Mouse (Mus musculus) hematopoietic multipotent progenitor cell, adult 10-12 weeks (in vitro differentiated cells): ENCODE measurements around the gene Coro7. TPM values are rescaled to one million over a fixed set of nuclear protein-coding genes. Genes with fewer than 3 reads are reported as not detected.

Experiments used
- polyA plus RNA-seq: library from polyadenylated mRNA; stranded (reverse); fragments of >175 nt; gene quantifications from 2 replicates; pipeline ENCODE4 v1.2.3, GENCODE M21; 2012; ENCODE audit warnings: low replicate concordance

The Coro7 gene
- 333 and 524 TPM in 2 replicates for polyA plus RNA-seq

GRCm38 (mm10) chr16:4679121-4680018 is at the start of gene Coro7:
Coro7 (minus strand) TSS chr16:4679777.

DNA sequence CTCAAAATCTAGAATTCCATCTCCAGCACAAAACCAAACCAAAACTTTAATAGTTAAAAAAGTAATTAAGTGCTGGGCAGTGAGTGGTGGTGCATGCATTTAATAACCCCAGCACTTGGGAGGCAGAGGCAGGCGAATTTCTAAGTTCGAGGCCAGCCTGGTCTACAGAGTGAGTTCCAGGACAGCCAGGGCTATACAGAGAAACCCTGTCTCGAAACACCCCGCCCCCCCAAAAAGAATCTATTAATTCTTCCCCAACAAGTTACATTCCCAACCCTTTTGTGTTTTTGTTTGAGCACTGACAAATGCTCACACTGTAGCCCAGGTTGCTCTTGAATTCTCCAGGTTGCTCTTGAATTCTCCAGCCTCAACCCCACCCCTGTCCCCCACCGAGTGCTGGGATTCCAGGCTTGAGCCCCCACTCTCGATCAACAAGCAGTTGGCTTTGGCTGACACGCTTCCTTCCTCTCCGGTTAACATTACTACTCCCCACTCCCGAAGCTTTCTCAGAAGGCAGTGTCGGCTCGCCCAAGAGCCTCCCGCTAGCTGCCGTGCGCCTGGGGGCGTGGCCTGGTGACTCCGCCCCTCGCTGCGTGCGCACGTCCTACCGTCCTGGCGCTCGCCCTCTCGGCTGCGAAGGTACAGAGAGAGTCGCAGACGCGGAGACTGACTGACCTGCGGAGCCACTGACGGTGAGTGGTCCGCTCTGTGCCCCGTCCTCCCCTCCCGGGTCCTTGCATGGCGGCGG is 46.4 kb upstream of the Coro7 start, which contains the start of gene Hmox2:
Gene Hmox2 (plus strand): TSS at position 582 of the 748 bp plus-strand sequence.

DNA sequence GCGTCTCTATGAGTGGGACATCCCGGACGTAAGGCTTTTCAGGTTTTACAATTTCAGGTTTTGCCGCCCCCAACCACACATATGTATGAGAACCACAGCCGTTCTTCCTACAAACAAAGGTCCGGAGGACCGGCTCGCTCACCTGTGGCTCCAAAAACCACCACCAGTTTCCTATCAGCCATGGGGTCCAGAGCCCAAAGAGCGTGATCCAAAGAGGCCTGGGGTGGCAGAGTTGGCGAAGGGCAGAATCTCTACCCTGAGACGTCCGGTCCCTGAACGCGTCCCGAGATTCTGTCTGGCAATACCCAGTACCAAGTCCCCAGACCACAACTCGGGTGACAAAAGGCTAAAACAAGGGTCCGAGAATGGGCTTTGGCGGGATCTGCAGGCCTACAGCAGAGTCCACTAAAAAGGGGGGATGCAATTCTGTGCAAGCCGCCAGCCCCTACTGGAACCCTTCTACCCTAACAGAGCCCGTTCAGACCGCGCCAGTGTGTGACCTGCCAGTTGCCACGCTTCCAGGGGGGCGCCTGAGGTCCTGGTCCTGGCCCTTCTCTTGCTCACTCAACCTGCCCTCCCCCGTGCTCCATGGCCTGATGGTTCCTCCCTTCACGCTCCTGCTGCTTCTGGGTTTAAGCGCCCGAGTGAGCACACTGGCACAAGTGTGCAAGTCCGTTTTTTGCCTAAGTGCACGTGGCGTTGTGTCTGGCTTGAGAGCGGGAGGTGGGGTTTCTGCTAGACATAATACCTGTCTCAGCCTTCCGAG is 39.4 kb upstream of the Coro7 start, which contains the start of gene Nmral1:
Gene Nmral1 (minus strand): TSS at position 604 of the 766 bp plus-strand sequence.

GRCm38 (mm10) chr16:4639831-4640237 is 39.7 kb downstream of the Coro7 start, which contains the start of the genes Vasn and Dnaja3:
Vasn (plus strand) TSS chr16:4639941.
Dnaja3 (plus strand) TSS chr16:4639989.

DNA sequence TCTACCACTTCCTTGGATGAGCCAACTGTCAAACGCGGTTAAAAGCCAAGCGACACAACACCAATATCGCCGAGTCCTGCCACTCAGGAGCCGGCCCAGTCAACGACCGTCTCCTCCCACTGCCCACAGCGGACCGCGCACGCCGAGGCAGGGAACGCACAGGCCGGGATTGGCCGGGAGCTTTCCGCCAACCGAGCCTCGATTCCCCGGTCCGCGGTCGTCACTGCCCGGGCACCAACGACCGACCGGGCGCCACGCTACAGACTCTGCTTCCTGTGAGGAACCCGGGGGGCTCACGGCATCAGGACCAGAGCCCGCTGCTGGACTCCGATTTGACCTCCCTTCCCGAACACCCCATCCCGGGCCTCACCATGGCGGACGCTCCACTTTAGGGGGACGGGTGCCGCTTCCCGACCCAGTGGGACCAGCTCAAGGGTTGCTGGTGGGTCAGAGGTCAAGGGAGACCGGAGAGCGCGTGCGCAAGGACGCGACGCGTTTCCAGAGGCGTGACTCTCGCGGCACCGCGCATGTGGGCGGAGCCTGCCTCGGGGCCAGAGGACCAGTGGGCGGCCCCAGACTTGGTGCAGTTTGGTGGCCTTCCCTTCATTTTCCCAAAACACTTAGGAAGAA is 55.0 kb downstream of the Coro7 start, which contains the start of gene Pam16:
Gene Pam16 (minus strand): TSS at position 508 of the 630 bp plus-strand sequence.

DNA sequence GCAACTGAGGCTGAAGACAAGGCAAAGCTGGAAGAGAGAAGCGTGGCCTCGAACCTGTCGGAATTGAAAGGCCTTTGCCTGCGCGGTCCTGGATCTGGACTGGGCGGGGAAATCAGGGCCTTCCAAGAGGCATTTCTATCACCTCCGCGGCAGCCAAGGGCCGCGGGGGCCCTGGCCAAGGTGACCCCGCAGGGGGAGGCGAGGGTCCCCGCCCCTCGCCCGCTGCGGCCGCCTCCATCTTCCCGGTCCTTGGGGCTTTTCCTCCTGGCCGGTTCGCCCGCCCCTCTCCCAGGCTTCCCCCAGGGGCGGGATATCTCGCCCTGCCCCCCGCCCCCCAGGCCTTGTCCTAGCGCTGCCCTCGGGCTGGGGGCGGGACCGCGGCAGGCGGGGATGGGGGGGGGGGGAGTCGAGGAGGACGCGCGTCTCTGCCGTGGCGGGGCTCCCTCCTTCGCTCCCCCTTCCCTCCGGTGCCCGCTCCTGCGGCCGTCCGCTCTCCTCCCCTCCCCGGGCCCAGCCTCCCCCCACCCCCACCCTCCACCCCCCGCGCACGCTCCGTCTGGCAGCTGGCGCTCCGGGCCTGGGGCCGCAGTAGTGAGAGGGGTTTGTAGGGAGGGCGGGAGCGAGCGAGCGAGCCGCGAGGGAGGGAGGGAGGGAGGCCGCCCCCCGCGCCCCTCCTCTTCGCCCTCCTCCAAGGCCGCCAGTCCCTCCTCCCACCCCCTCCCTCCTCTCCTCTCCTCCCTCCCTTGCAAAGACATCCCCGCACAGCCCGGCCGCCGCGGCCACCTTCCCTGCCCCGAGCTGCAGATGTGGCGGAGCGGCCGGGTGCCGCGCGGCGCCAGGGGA is 85.4 kb downstream of the Coro7 start, which contains the start of gene Glis2:
Gene Glis2 (plus strand): TSS at position 743 of the 843 bp plus-strand sequence.

Other genes starting within 250 kb of the Coro7 start
- 0.51 and 0.75 TPM in 2 replicates for gene Srl, start 138.0 kb downstream of the Coro7 start, polyA plus RNA-seq
- gene Tfap4, start 119.9 kb downstream of the Coro7 start, polyA plus RNA-seq: 26.1 and 36.2 TPM in 2 replicates
- 1.6 and 2.8 TPM in 2 replicates for gene Glis2, start 85.1 kb downstream of the Coro7 start, polyA plus RNA-seq
- 32.2 and 86.3 TPM in 2 replicates for gene Pam16, start 54.8 kb downstream of the Coro7 start, polyA plus RNA-seq
- gene Vasn, start 39.8 kb downstream of the Coro7 start, polyA plus RNA-seq: 0.19 TPM in 1 of 2 replicates, not detected in the other
- 18.0 and 18.7 TPM in 2 replicates for gene Dnaja3, start 39.8 kb downstream of the Coro7 start, polyA plus RNA-seq
- 2.1 and 11.1 TPM in 2 replicates for gene Nmral1, start 39.6 kb upstream of the Coro7 start, polyA plus RNA-seq
- gene Hmox2, start 46.6 kb upstream of the Coro7 start, polyA plus RNA-seq: 8.0 and 15.2 TPM in 2 replicates
- 47.1 and 78.2 TPM in 2 replicates for gene Cdip1, start 110.5 kb upstream of the Coro7 start, polyA plus RNA-seq
- not detected in 2 replicates for gene 4930562C15Rik, start 155.6 kb upstream of the Coro7 start, polyA plus RNA-seq
- 248 and 524 TPM in 2 replicates for gene Ubald1, start 200.5 kb upstream of the Coro7 start, polyA plus RNA-seq
- 47.2 and 75.1 TPM in 2 replicates for gene Mgrn1, start 206.5 kb upstream of the Coro7 start, polyA plus RNA-seq